ENCODE assay signal across 26 mouse cellular contexts in genomic region chr7:131648276-131648675, GRCm38 (mm10).
DNase-seq lines count a peak whose midpoint lies in the region; ATAC-seq lines count a peak whose summit lies in the region.
"Had no signal": no experiment of that assay in that cellular context is flagged by ENCODE, and none has a peak within 500 bp of the region (broad histone marks: within the 10 kb centered on the region; RNA-seq: fewer than 3 reads in every experiment).

No protein-coding gene starts in this region.

- H3K9me3 ChIP-seq in embryonic facial prominence, embryonic 11.5 days (replicated peaks; ENCODE audit: control insufficient read depth, low read length) = no peaks in the 10 kb centered on the region
- no peaks in the 10 kb centered on the region for H3K9me3 ChIP-seq in embryonic facial prominence, embryonic 10.5 days
- H3K9me3 ChIP-seq in kidney, embryonic 14.5 days (ENCODE audit: control insufficient read depth, low read length) = no peaks in the 10 kb centered on the region
- H3K9me3 ChIP-seq: embryonic facial prominence, embryonic 13.5 days; forebrain, embryonic 12.5 days; forebrain, embryonic 15.5 days; heart, embryonic 10.5 days; heart, embryonic 13.5 days; hindbrain, embryonic 12.5 days; hindbrain, embryonic 15.5 days had no signal

- H3K4me1 ChIP-seq in embryonic facial prominence, embryonic 11.5 days (ENCODE audit: control insufficient read depth, insufficient read depth, low read length) = peaks cover 4% of the 10 kb centered on the region; the same call in 1 of the 2 replicates
- H3K4me1 ChIP-seq in embryonic facial prominence, embryonic 10.5 days = peaks cover 62% of the 10 kb centered on the region
- peaks cover 4% of the 10 kb centered on the region for H3K4me1 ChIP-seq in kidney, embryonic 14.5 days (ENCODE audit: control insufficient read depth, insufficient read depth, low read length)
- H3K4me1 ChIP-seq: heart, embryonic 10.5 days had no signal

- H3K36me3 ChIP-seq in embryonic facial prominence, embryonic 11.5 days (replicated peaks; ENCODE audit: control insufficient read depth, insufficient read depth, low read depth, low read length) = no peaks in the 10 kb centered on the region
- no peaks in the 10 kb centered on the region for H3K36me3 ChIP-seq in embryonic facial prominence, embryonic 10.5 days (replicated peaks)
- H3K36me3 ChIP-seq in kidney, embryonic 14.5 days (ENCODE audit: control insufficient read depth, insufficient read depth, low read length) = no peaks in the 10 kb centered on the region
- H3K36me3 ChIP-seq: embryonic facial prominence, embryonic 13.5 days; forebrain, embryonic 12.5 days; forebrain, embryonic 15.5 days; G1E; heart, embryonic 10.5 days; heart, embryonic 13.5 days; hindbrain, embryonic 12.5 days; hindbrain, embryonic 15.5 days had no signal

- H3K4me3 ChIP-seq in embryonic facial prominence, embryonic 11.5 days (ENCODE audit: low read depth, low read length) = no peak overlapping the region
- no peak overlapping the region for H3K4me3 ChIP-seq in embryonic facial prominence, embryonic 10.5 days
- H3K4me3 ChIP-seq in kidney, embryonic 14.5 days (ENCODE audit: low read length) = no peak overlapping the region
- H3K4me3 ChIP-seq: embryonic facial prominence, embryonic 13.5 days; erythroblast, embryonic 14.5 days; forebrain, embryonic 12.5 days; forebrain, embryonic 15.5 days; heart, adult 2 months; heart, embryonic 10.5 days; heart, embryonic 13.5 days; hindbrain, embryonic 12.5 days; hindbrain, embryonic 15.5 days had no signal

- no peak overlapping the region for H3K27ac ChIP-seq in embryonic facial prominence, embryonic 11.5 days (replicated peaks; ENCODE audit: low read depth, low read length)
- no peak overlapping the region for H3K27ac ChIP-seq in embryonic facial prominence, embryonic 10.5 days (replicated peaks)
- no peak overlapping the region for H3K27ac ChIP-seq in kidney, embryonic 14.5 days (ENCODE audit: low read depth, low read length)
- H3K27ac ChIP-seq: embryonic facial prominence, embryonic 13.5 days; forebrain, embryonic 12.5 days; forebrain, embryonic 15.5 days; heart, adult 2 months; heart, embryonic 10.5 days; heart, embryonic 13.5 days; hindbrain, embryonic 12.5 days; hindbrain, embryonic 15.5 days had no signal

- peaks cover 21% of the 10 kb centered on the region for H3K27me3 ChIP-seq in embryonic facial prominence, embryonic 11.5 days (ENCODE audit: control insufficient read depth, insufficient read depth, low read length)
- peaks cover 70% of the 10 kb centered on the region for H3K27me3 ChIP-seq in embryonic facial prominence, embryonic 10.5 days (replicated peaks; ENCODE audit: low read depth, poor library complexity, severe bottlenecking)
- peaks cover 29% of the 10 kb centered on the region for H3K27me3 ChIP-seq in kidney, embryonic 14.5 days (ENCODE audit: control insufficient read depth, insufficient read depth, low read length)

- DNase-seq in embryonic facial prominence, embryonic 11.5 days (ENCODE audit: low spot score) = peak; percentile 19
- DNase-seq in embryonic facial prominence, embryonic 10.5 days (ENCODE audit: low spot score) = no peak
- DNase-seq in kidney, postnatal 14 days = peak; percentile 13
- peak; percentile 40 for DNase-seq in Muller cell, postnatal 12 days (ENCODE audit: inconsistent ontology term)
- DNase-seq in gastrocnemius, postnatal 10 days = no peak
- DNase-seq: adrenal gland, adult 2 months; adrenal gland, postnatal 14 days; B cell, adult 2 months; cerebellum, adult 11 months; cerebellum, adult 2 months; cerebellum, adult 9-11 months; cerebellum, postnatal 25 days; gastrocnemius, postnatal 36 days; heart, adult 2 months; heart, postnatal 14 days; heart, postnatal 4 days had no signal

- WGBS in embryonic facial prominence, embryonic 11.5 days = 19% methylated on average over 7 of the region's 7 CpGs
- 26% methylated on average over 7 of the region's 7 CpGs for WGBS in embryonic facial prominence, embryonic 10.5 days
- 21% methylated on average over 7 of the region's 7 CpGs for WGBS in kidney, embryonic 14.5 days

- no peak for ATAC-seq in embryonic facial prominence, embryonic 11.5 days (replicated peaks; ENCODE audit: insufficient number of reproducible peaks, low FRiP score, low TSS enrichment, low read depth)
- no peak for ATAC-seq in kidney, embryonic 14.5 days (ENCODE audit: low FRiP score, low TSS enrichment)
- ATAC-seq: forebrain, embryonic 15.5 days had no signal

- H3K9ac ChIP-seq in embryonic facial prominence, embryonic 11.5 days (replicated peaks; ENCODE audit: low read length) = no peak overlapping the region
- H3K9ac ChIP-seq in kidney, embryonic 14.5 days (ENCODE audit: low read depth, low read length) = no peak overlapping the region
- H3K9ac ChIP-seq: embryonic facial prominence, embryonic 13.5 days; forebrain, embryonic 12.5 days; forebrain, embryonic 15.5 days; heart, embryonic 13.5 days; hindbrain, embryonic 12.5 days; hindbrain, embryonic 15.5 days had no signal

- H3K4me2 ChIP-seq in embryonic facial prominence, embryonic 11.5 days (ENCODE audit: low read depth, low read length) = no peak overlapping the region
- H3K4me2 ChIP-seq in kidney, embryonic 14.5 days (replicated peaks; ENCODE audit: low read depth, low read length) = no peak overlapping the region
- H3K4me2 ChIP-seq: embryonic facial prominence, embryonic 13.5 days; forebrain, embryonic 12.5 days; forebrain, embryonic 15.5 days; heart, embryonic 13.5 days; hindbrain, embryonic 12.5 days; hindbrain, embryonic 15.5 days had no signal

Comparison
In these comparisons a context has a peak if more than half of its experiments do, and no peak if none do; other contexts are left out.
1. DNase-seq: peak in embryonic facial prominence, embryonic 11.5 days (single experiment), kidney, postnatal 14 days (single experiment) and Muller cell, postnatal 12 days (single experiment); none in embryonic facial prominence, embryonic 10.5 days (single experiment) and gastrocnemius, postnatal 10 days (single experiment).